Mouse (Mus musculus) G1E (cell line): ENCODE measurements at regions not wholly inside any gene's neighbourhood (a gene's known extent, or its start where the extent isn't known, plus 50 kb on each side); places are given as distances from the start of the nearest gene placed in this dataset.

Source experiments
- ATAC-seq: 2 replicates; pipeline ENCODE4 v1.8.0; 2016; ENCODE audit warnings: mild to moderate bottlenecking; ENCODE audit not compliant: insufficient number of reproducible peaks, poor library complexity, low FRiP score, severe bottlenecking; ENCODE audit errors: extremely low read depth
- DNase-seq: peaks from one replicate; pipeline ENCODE4 v3.0.0; 2012; ENCODE audit warnings: low spot score
- H3K27me3 ChIP-seq: 2 replicates; pipeline ENCODE4 v1.6.1; 2012; ENCODE audit warnings: mild to moderate bottlenecking, low read length, inconsistent platforms; ENCODE audit not compliant: insufficient read depth
- H3K36me3 ChIP-seq: replicated peaks from 2 replicates; pipeline ENCODE3; 2012; ENCODE audit warnings: mild to moderate bottlenecking, inconsistent platforms
- H3K4me1 ChIP-seq: 2 replicates; pipeline ENCODE4 v1.6.1; 2012; ENCODE audit warnings: low read depth, low read length, inconsistent platforms, mixed read lengths; ENCODE audit not compliant: insufficient read depth
- H3K4me3 ChIP-seq: 2 replicates; pipeline ENCODE4 v1.5.1; 2012; ENCODE audit warnings: low read depth, mild to moderate bottlenecking, inconsistent platforms, low read length, moderate library complexity, mixed read lengths
- H3K9me3 ChIP-seq: replicated peaks from 2 replicates; pipeline ENCODE4 v1.6.1; 2012; ENCODE audit warnings: inconsistent platforms
- CTCF ChIP-seq: IDR thresholded peaks from 2 replicates; pipeline ENCODE4 v1.5.1; 2012; ENCODE audit warnings: low read depth, low read length, inconsistent platforms, mixed read lengths
- GATA1 ChIP-seq: IDR thresholded peaks from 2 replicates; pipeline ENCODE4 v1.6.1; 2012; ENCODE audit warnings: borderline replicate concordance, low read length, inconsistent platforms, mixed read lengths
- GATA2 ChIP-seq: IDR thresholded peaks from 2 replicates; pipeline ENCODE4 v1.6.1; 2012; ENCODE audit warnings: low read depth, low read length, inconsistent platforms, borderline replicate concordance
- POLR2AphosphoS5 ChIP-seq: IDR thresholded peaks from 2 replicates; pipeline ENCODE4 v1.6.1; 2012; ENCODE audit warnings: low read depth, low read length, inconsistent platforms; ENCODE audit not compliant: insufficient replicate concordance
- TAL1 ChIP-seq: conservative IDR thresholded peaks from 2 replicates; pipeline ENCODE4 v1.6.1; 2012; ENCODE audit warnings: low read depth, low read length, inconsistent platforms, mixed read lengths

- no peaks in the 10 kb centered on the region for H3K4me1 ChIP-seq
- no peak for ATAC-seq
- H3K4me3 ChIP-seq = no peak overlapping the region
- no peaks in the 10 kb centered on the region for H3K36me3 ChIP-seq
- TF ChIP-seq GATA2 (no peak), GATA1 (no peak), POLR2AphosphoS5 (no peak), CTCF (no peak), TAL1 (no peak)
- no peaks in the 10 kb centered on the region for H3K9me3 ChIP-seq
- H3K27me3 ChIP-seq = 0 out of 2 replicates have a peak, but pooled peaks cover 2% of the 10 kb centered on the region
- DNase-seq = no peak
Measured at GRCm38 (mm10) chr9:69814432-69814831, 53.7 kb upstream of the Foxb1 start.

GRCm38 (mm10) chr9:69823179-69823966 lies 62.6 kb upstream of the Foxb1 start:
- Histone ChIP-seq H3K9me3 (no peaks in the 10 kb centered on the region), H3K4me1 (no peaks in the 10 kb centered on the region), H3K27me3 (0 out of 2 replicates have a peak, but pooled peaks cover 4% of the 10 kb centered on the region), H3K4me3 (no peak overlapping the region), H3K36me3 (no peaks in the 10 kb centered on the region)
- TF ChIP-seq GATA2 (no peak), TAL1 (no peak), POLR2AphosphoS5 (no peak), GATA1 (no peak), CTCF (no peak)
- DNase-seq = no peak
- no peak for ATAC-seq

GRCm38 (mm10) chr9:69828428-69828827 lies 67.7 kb upstream of the Foxb1 start:
- TF ChIP-seq CTCF = no peak
- Histone ChIP-seq H3K4me1 (no peaks in the 10 kb centered on the region), H3K27me3 (no peaks in the 10 kb centered on the region), H3K36me3 (no peaks in the 10 kb centered on the region), H3K4me3 (no peak overlapping the region), H3K9me3 (no peaks in the 10 kb centered on the region)
- DNase-seq = no peak
- ATAC-seq = no peak

GRCm38 (mm10) chr9:69835396-69835795 lies 74.7 kb upstream of the Foxb1 start:
- Histone ChIP-seq H3K4me1 (no peaks in the 10 kb centered on the region), H3K4me3 (no peak overlapping the region), H3K27me3 (no peaks in the 10 kb centered on the region; the same call in 1 of the 2 replicates), H3K9me3 (no peaks in the 10 kb centered on the region), H3K36me3 (no peaks in the 10 kb centered on the region)
- TF ChIP-seq CTCF (no peak), TAL1 (no peak), POLR2AphosphoS5 (no peak), GATA2 (no peak), GATA1 (no peak)
- ATAC-seq = no peak
- DNase-seq = no peak

GRCm38 (mm10) chr9:69839198-69839597 lies 78.5 kb upstream of the Foxb1 start:
- DNase-seq (no peak), ATAC-seq (no peak)
- TF ChIP-seq POLR2AphosphoS5 (no peak), CTCF (no peak), GATA2 (no peak), GATA1 (no peak), TAL1 (no peak)
- H3K36me3 ChIP-seq = no peaks in the 10 kb centered on the region
- no peaks in the 10 kb centered on the region for H3K9me3 ChIP-seq
- H3K4me1 ChIP-seq = no peaks in the 10 kb centered on the region
- H3K4me3 ChIP-seq = no peak overlapping the region
- no peaks in the 10 kb centered on the region; the same call in 1 of the 2 replicates for H3K27me3 ChIP-seq

- no peak overlapping the region for H3K4me3 ChIP-seq
- no peak for DNase-seq
- ATAC-seq = no peak
- TF ChIP-seq CTCF (no peak), POLR2AphosphoS5 (no peak), GATA1 (no peak), GATA2 (no peak), TAL1 (no peak)
- H3K27me3 ChIP-seq = no peaks in the 10 kb centered on the region
- H3K4me1 ChIP-seq = no peaks in the 10 kb centered on the region
- H3K36me3 ChIP-seq = no peaks in the 10 kb centered on the region
- no peaks in the 10 kb centered on the region for H3K9me3 ChIP-seq
Measured at GRCm38 (mm10) chr9:69844712-69845111, 84.0 kb upstream of the Foxb1 start.
